Mouse (Mus musculus) midbrain, embryonic 12.5 days (tissue): ENCODE data around the gene Cyth3. TPM values are rescaled to one million over a fixed set of nuclear protein-coding genes. Genes with fewer than 3 reads are reported as not detected.

Source experiments
- ATAC-seq: fragments of 200-750 bp; cut with Nextera tagmentation; 2 replicates; pipeline ENCODE4 v1.8.0; 2017; ENCODE audit warnings: low read depth, moderate TSS enrichment, moderate library complexity; ENCODE audit not compliant: low FRiP score
- H3K27ac ChIP-seq: fragments of 300-500 bp; sonication (generic); replicated peaks from 2 replicates; pipeline ENCODE4 v1.5.1; 2016; ENCODE audit warnings: mild to moderate bottlenecking
- H3K27me3 ChIP-seq: fragments of 300-500 bp; sonication (generic); 2 replicates; pipeline ENCODE4 v1.6.1; 2016; ENCODE audit warnings: mild to moderate bottlenecking
- H3K36me3 ChIP-seq: fragments of 300-500 bp; sonication (generic); 2 replicates; pipeline ENCODE4 v1.6.1; 2016
- H3K4me1 ChIP-seq: fragments of 300-500 bp; sonication (generic); 2 replicates; pipeline ENCODE4 v1.6.1; 2016
- H3K4me2 ChIP-seq: fragments of 300-500 bp; sonication (generic); replicated peaks from 2 replicates; pipeline ENCODE4 v1.6.1; 2016; ENCODE audit warnings: mild to moderate bottlenecking, moderate library complexity
- H3K4me3 ChIP-seq: fragments of 300-500 bp; sonication (generic); 2 replicates; pipeline ENCODE4 v1.5.1; 2016; ENCODE audit warnings: mild to moderate bottlenecking
- H3K9ac ChIP-seq: fragments of 300-500 bp; sonication (generic); replicated peaks from 2 replicates; pipeline ENCODE4 v1.6.1; 2016; ENCODE audit warnings: mild to moderate bottlenecking, moderate library complexity
- H3K9me3 ChIP-seq: fragments of 300-500 bp; sonication (generic); 2 replicates; pipeline ENCODE4 v1.6.1; 2016; ENCODE audit warnings: mild to moderate bottlenecking
- WGBS: fragments of 180-500 bp; shearing (Covaris S2); methylation state at CpG from one replicate; pipeline ENCODE4 v1.1.7; 2016; 5-methylcytosine and 5-hydroxymethylcytosine counted together
- polyA plus RNA-seq: library from polyadenylated mRNA; unstranded; fragments of >200 nt; fragmentation: Nextera tagmentation; extraction: Ambion mirVana; gene quantifications from 2 replicates; pipeline ENCODE4 v1.2.1, GENCODE M21; 2016

The Cyth3 gene
- polyA plus RNA-seq, 1 experiment from 2014 or later = 32.2 TPM

- 30% methylated on average over 7 of the region's 7 CpGs for WGBS
- Histone ChIP-seq H3K4me3 (no peak overlapping the region), H3K27ac (no peak overlapping the region), H3K4me2 (no peak overlapping the region), H3K27me3 (no peaks in the 10 kb centered on the region), H3K9me3 (no peaks in the 10 kb centered on the region), H3K9ac (no peak overlapping the region), H3K36me3 (no peaks in the 10 kb centered on the region), H3K4me1 (peaks cover 10% of the 10 kb centered on the region; the same call in 1 of the 2 replicates)
- no peak for ATAC-seq
These were observed 32.6 kb downstream of the Cyth3 start for GRCm38 (mm10) chr5:143654670-143655510.

- H3K4me1 ChIP-seq = peaks cover 10% of the 10 kb centered on the region; the same call in 1 of the 2 replicates
- no peaks in the 10 kb centered on the region for H3K36me3 ChIP-seq
- H3K27me3 ChIP-seq = no peaks in the 10 kb centered on the region
- no peak overlapping the region for H3K4me3 ChIP-seq
- no peak overlapping the region for H3K27ac ChIP-seq
- no peak for ATAC-seq
- no peak overlapping the region for H3K4me2 ChIP-seq
- no peak overlapping the region for H3K9ac ChIP-seq
- no peaks in the 10 kb centered on the region for H3K9me3 ChIP-seq
- 57% methylated on average over 4 of the region's 4 CpGs for whole genome bisulfite sequencing
These were observed 33.3 kb downstream of the Cyth3 start for GRCm38 (mm10) chr5:143655511-143655943.

GRCm38 (mm10) chr5:143656708-143657245 lies 34.5 kb downstream of the Cyth3 start:
- H3K9me3 ChIP-seq = no peaks in the 10 kb centered on the region
- no peaks in the 10 kb centered on the region for H3K27me3 ChIP-seq
- H3K4me3 ChIP-seq = no peak overlapping the region
- 77% methylated on average over 2 of the region's 2 CpGs for WGBS
- H3K36me3 ChIP-seq = no peaks in the 10 kb centered on the region
- H3K4me2 ChIP-seq = no peak overlapping the region
- ATAC-seq = no peak
- peaks cover 10% of the 10 kb centered on the region; the same call in 1 of the 2 replicates for H3K4me1 ChIP-seq
- no peak overlapping the region for H3K9ac ChIP-seq
- H3K27ac ChIP-seq = no peak overlapping the region

- no peak for ATAC-seq
- Histone ChIP-seq H3K4me1 (0 out of 2 replicates have a peak, but pooled peaks cover 10% of the 10 kb centered on the region), H3K27me3 (no peaks in the 10 kb centered on the region), H3K4me3 (no peak overlapping the region), H3K9ac (no peak overlapping the region), H3K36me3 (no peaks in the 10 kb centered on the region), H3K27ac (no peak overlapping the region), H3K4me2 (no peak overlapping the region), H3K9me3 (no peaks in the 10 kb centered on the region)
- WGBS = 92% methylated on average over 8 of the region's 8 CpGs
These were observed 36.8 kb downstream of the Cyth3 start for GRCm38 (mm10) chr5:143659021-143659523.

- Histone ChIP-seq H3K9ac (no peak overlapping the region), H3K4me2 (no peak overlapping the region), H3K27ac (no peak overlapping the region), H3K4me1 (no peaks in the 10 kb centered on the region), H3K9me3 (no peaks in the 10 kb centered on the region), H3K36me3 (no peaks in the 10 kb centered on the region), H3K4me3 (no peak overlapping the region), H3K27me3 (no peaks in the 10 kb centered on the region)
- WGBS = 91% methylated on average over 7 of the region's 7 CpGs
- ATAC-seq = no peak
These were observed 40.9 kb downstream of the Cyth3 start for GRCm38 (mm10) chr5:143663074-143663687.

GRCm38 (mm10) chr5:143665561-143665960 lies 43.3 kb downstream of the Cyth3 start:
- H3K4me2 ChIP-seq = no peak overlapping the region
- H3K36me3 ChIP-seq = no peaks in the 10 kb centered on the region
- WGBS = 85% methylated on average over 2 of the region's 2 CpGs
- no peak overlapping the region for H3K27ac ChIP-seq
- no peaks in the 10 kb centered on the region for H3K27me3 ChIP-seq
- no peaks in the 10 kb centered on the region for H3K4me1 ChIP-seq
- no peaks in the 10 kb centered on the region for H3K9me3 ChIP-seq
- no peak for ATAC-seq
- H3K9ac ChIP-seq = no peak overlapping the region
- H3K4me3 ChIP-seq = no peak overlapping the region

GRCm38 (mm10) chr5:143666015-143666414 lies 43.8 kb downstream of the Cyth3 start:
- Histone ChIP-seq H3K36me3 (no peaks in the 10 kb centered on the region), H3K4me1 (no peaks in the 10 kb centered on the region), H3K27me3 (no peaks in the 10 kb centered on the region), H3K4me3 (no peak overlapping the region), H3K9ac (no peak overlapping the region), H3K9me3 (no peaks in the 10 kb centered on the region), H3K4me2 (no peak overlapping the region), H3K27ac (no peak overlapping the region)
- 91% methylated on average over 1 of the region's 1 CpGs for WGBS
- ATAC-seq = no peak

- ATAC-seq = no peak
- Histone ChIP-seq H3K36me3 (no peaks in the 10 kb centered on the region), H3K9ac (no peak overlapping the region), H3K9me3 (no peaks in the 10 kb centered on the region), H3K27me3 (no peaks in the 10 kb centered on the region), H3K4me3 (no peak overlapping the region), H3K27ac (no peak overlapping the region), H3K4me1 (0 out of 2 replicates have a peak, but pooled peaks cover 2% of the 10 kb centered on the region), H3K4me2 (no peak overlapping the region)
- WGBS = 42% methylated on average over 2 of the region's 2 CpGs
These were observed 46.6 kb downstream of the Cyth3 start for GRCm38 (mm10) chr5:143668884-143669283.

GRCm38 (mm10) chr5:143669393-143669792 lies 47.1 kb downstream of the Cyth3 start:
- no peaks in the 10 kb centered on the region for H3K9me3 ChIP-seq
- 0 out of 2 replicates have a peak, but pooled peaks cover 2% of the 10 kb centered on the region for H3K4me1 ChIP-seq
- H3K9ac ChIP-seq = no peak overlapping the region
- H3K4me2 ChIP-seq = no peak overlapping the region
- H3K4me3 ChIP-seq = no peak overlapping the region
- no peak overlapping the region for H3K27ac ChIP-seq
- H3K36me3 ChIP-seq = no peaks in the 10 kb centered on the region
- no peak for ATAC-seq
- no peaks in the 10 kb centered on the region for H3K27me3 ChIP-seq
- 42% methylated on average over 2 of the region's 2 CpGs for WGBS

- no peak overlapping the region for H3K4me3 ChIP-seq
- no peaks in the 10 kb centered on the region for H3K36me3 ChIP-seq
- ATAC-seq = no peak
- H3K27me3 ChIP-seq = no peaks in the 10 kb centered on the region
- H3K9me3 ChIP-seq = no peaks in the 10 kb centered on the region
- 83% methylated on average over 2 of the region's 2 CpGs for WGBS
- no peak overlapping the region for H3K9ac ChIP-seq
- H3K4me1 ChIP-seq = 0 out of 2 replicates have a peak, but pooled peaks cover 2% of the 10 kb centered on the region
- H3K27ac ChIP-seq = no peak overlapping the region
- no peak overlapping the region for H3K4me2 ChIP-seq
These were observed 47.6 kb downstream of the Cyth3 start for GRCm38 (mm10) chr5:143669839-143670238.

GRCm38 (mm10) chr5:143670740-143671415 lies 48.6 kb downstream of the Cyth3 start:
- Histone ChIP-seq H3K27ac (no peak overlapping the region), H3K27me3 (no peaks in the 10 kb centered on the region), H3K4me3 (no peak overlapping the region), H3K4me2 (no peak overlapping the region), H3K9me3 (no peaks in the 10 kb centered on the region), H3K9ac (no peak overlapping the region), H3K36me3 (no peaks in the 10 kb centered on the region), H3K4me1 (0 out of 2 replicates have a peak, but pooled peaks cover 2% of the 10 kb centered on the region)
- ATAC-seq = no peak
- 88% methylated on average over 6 of the region's 6 CpGs for WGBS
